Mouse (Mus musculus) CH12.LX (cell line): ENCODE results near the gene Bclaf1. TPM values are rescaled to one million over a fixed set of nuclear protein-coding genes. Genes with fewer than 3 reads are reported as not detected.
A peak's percentile ranks its signal among the peaks of the same experiment; 100 is the strongest.

Experiments used
- DNase-seq: peaks from one replicate; pipeline ENCODE4 v3.0.0-alpha.2; 2013; ENCODE audit errors: extremely low read depth
- H3K27ac ChIP-seq: 2 replicates; pipeline ENCODE4 v1.5.1; 2012; ENCODE audit warnings: low read depth, mild to moderate bottlenecking, control low read depth, moderate library complexity; ENCODE audit not compliant: insufficient read depth
- H3K27me3 ChIP-seq: replicated peaks from 2 replicates; pipeline ENCODE3; 2012; ENCODE audit warnings: inconsistent platforms
- H3K36me3 ChIP-seq, 2 experiments: replicated peaks in 1 of 2; 2 replicates each; pipeline versions ENCODE3 to v1.6.1; 2012; ENCODE audit warnings: inconsistent platforms in 1 of 2, low read length in 1 of 2, mild to moderate bottlenecking in 1 of 2, mixed read lengths in 1 of 2, moderate library complexity in 1 of 2; ENCODE audit not compliant: control insufficient read depth in 1 of 2, insufficient read depth in 1 of 2
- H3K4me1 ChIP-seq, 2 experiments: 2 replicates each; pipeline ENCODE4 v1.6.1; 2012; ENCODE audit warnings: inconsistent platforms in 1 of 2, moderate library complexity in 1 of 2; ENCODE audit not compliant: insufficient read depth in 2 of 2, control insufficient read depth in 1 of 2
- H3K4me2 ChIP-seq: 2 replicates; pipeline ENCODE4 v1.6.1; 2012; ENCODE audit warnings: low read depth, mild to moderate bottlenecking, control low read depth; ENCODE audit not compliant: poor library complexity, insufficient read depth, severe bottlenecking
- H3K4me3 ChIP-seq, 3 experiments: fragments of 150-350 bp in 1 of 3; sonication (generic) in 1 of 3; replicated peaks in 1 of 3; 2 replicates each; pipeline versions ENCODE3 to v1.5.1; 2011 to 2012; ENCODE audit warnings: low read depth in 2 of 3, low read length in 2 of 3, mild to moderate bottlenecking in 2 of 3, moderate library complexity in 2 of 3, control low read depth in 1 of 3, improper control_type of control experiment in 1 of 3, inconsistent platforms in 1 of 3, mixed read lengths in 1 of 3; ENCODE audit not compliant: poor library complexity in 1 of 3
- H3K79me2 ChIP-seq: replicated peaks from 2 replicates; pipeline ENCODE4 v1.6.1; 2012; ENCODE audit warnings: mild to moderate bottlenecking, moderate library complexity; ENCODE audit not compliant: control insufficient read depth, poor library complexity, insufficient read depth, severe bottlenecking; ENCODE audit errors: extremely low read depth
- H3K9ac ChIP-seq: 2 replicates; pipeline ENCODE4 v1.6.1; 2012; ENCODE audit warnings: low read depth, mild to moderate bottlenecking, control low read depth, moderate library complexity; ENCODE audit not compliant: insufficient read depth
- H3K9me3 ChIP-seq: replicated peaks from 2 replicates; pipeline ENCODE3; 2012; ENCODE audit warnings: low read length, inconsistent platforms, mixed read lengths
- BHLHE40 ChIP-seq: IDR thresholded peaks from 2 replicates; pipeline ENCODE4 v1.6.1; 2011; ENCODE audit warnings: mild to moderate bottlenecking, low read depth, low read length, improper control_type of control experiment
- CHD1 ChIP-seq: IDR thresholded peaks from 2 replicates; pipeline ENCODE4 v1.6.1; 2012; ENCODE audit warnings: low read depth, low read length, improper control_type of control experiment, inconsistent platforms
- CHD2 ChIP-seq: IDR thresholded peaks from 2 replicates; pipeline ENCODE4 v1.6.1; 2011; ENCODE audit warnings: low read length, improper control_type of control experiment
- CTCF ChIP-seq, 2 experiments: IDR thresholded peaks in 1 of 2; conservative IDR thresholded peaks in 1 of 2; 2 replicates each; pipeline ENCODE4 v1.5.1; 2011 to 2012; ENCODE audit warnings: low read depth in 2 of 2, low read length in 2 of 2, improper control_type of control experiment in 1 of 2, inconsistent platforms in 1 of 2, mild to moderate bottlenecking in 1 of 2, moderate library complexity in 1 of 2
- ELF1 ChIP-seq: IDR thresholded peaks from 2 replicates; pipeline ENCODE4 v1.6.1; 2014; ENCODE audit warnings: low read depth, mild to moderate bottlenecking, inconsistent platforms, low read length, improper control_type of control experiment
- EP300 ChIP-seq: IDR thresholded peaks from 2 replicates; pipeline ENCODE4 v1.6.1; 2011; ENCODE audit warnings: low read length, improper control_type of control experiment
- ETS1 ChIP-seq: conservative IDR thresholded peaks from 2 replicates; pipeline ENCODE4 v1.6.1; 2012; ENCODE audit warnings: low read depth, mild to moderate bottlenecking, inconsistent platforms, low read length, improper control_type of control experiment, moderate library complexity
- HCFC1 ChIP-seq: IDR thresholded peaks from 2 replicates; pipeline ENCODE4 v1.6.1; 2012; ENCODE audit warnings: low read depth, mild to moderate bottlenecking, inconsistent platforms, low read length, improper control_type of control experiment
- IRF4 ChIP-seq: IDR thresholded peaks from 2 replicates; pipeline ENCODE4 v1.6.1; 2014; ENCODE audit warnings: low read depth, mild to moderate bottlenecking, inconsistent platforms, low read length, improper control_type of control experiment
- JUN ChIP-seq: IDR thresholded peaks from 2 replicates; pipeline ENCODE4 v1.6.1; 2011; ENCODE audit warnings: low read depth, mild to moderate bottlenecking, low read length, improper control_type of control experiment, moderate library complexity; ENCODE audit not compliant: insufficient read depth
- JUND ChIP-seq: conservative IDR thresholded peaks from 2 replicates; pipeline ENCODE4 v1.6.1; 2011; ENCODE audit warnings: low read depth, low read length, improper control_type of control experiment
- KAT2A ChIP-seq: IDR thresholded peaks from 2 replicates; pipeline ENCODE4 v1.6.1; 2012; ENCODE audit warnings: low read length, improper control_type of control experiment, inconsistent platforms; ENCODE audit not compliant: insufficient replicate concordance
- MAFK ChIP-seq: IDR thresholded peaks from 2 replicates; pipeline ENCODE4 v1.6.1; 2011; ENCODE audit warnings: low read length, improper control_type of control experiment; ENCODE audit not compliant: insufficient replicate concordance
- MAZ ChIP-seq: IDR thresholded peaks from 2 replicates; pipeline ENCODE4 v1.6.1; 2012; ENCODE audit warnings: low read depth, mild to moderate bottlenecking, inconsistent platforms, low read length, improper control_type of control experiment, moderate library complexity
- MXI1 ChIP-seq: IDR thresholded peaks from 2 replicates; pipeline ENCODE4 v1.6.1; 2011; ENCODE audit warnings: mild to moderate bottlenecking, low read depth, low read length, improper control_type of control experiment
- MYC ChIP-seq: IDR thresholded peaks from 2 replicates; pipeline ENCODE4 v1.6.1; 2011; ENCODE audit warnings: low read depth, mild to moderate bottlenecking, improper control_type of control experiment, low read length
- NELFE ChIP-seq: IDR thresholded peaks from 2 replicates; pipeline ENCODE4 v1.6.1; 2011; ENCODE audit warnings: low read depth, low read length, improper control_type of control experiment
- PAX5 ChIP-seq: IDR thresholded peaks from 2 replicates; pipeline ENCODE4 v1.6.1; 2012; ENCODE audit warnings: low read length, inconsistent platforms, mixed read lengths
- POLR2A ChIP-seq: IDR thresholded peaks from 2 replicates; pipeline ENCODE4 v1.6.1; 2011; ENCODE audit warnings: low read depth, mild to moderate bottlenecking, improper control_type of control experiment, low read length
- POLR2AphosphoS2 ChIP-seq: IDR thresholded peaks from 2 replicates; pipeline ENCODE4 v1.6.1; 2011; ENCODE audit warnings: low read depth, low read length, improper control_type of control experiment
- RAD21 ChIP-seq: IDR thresholded peaks from 2 replicates; pipeline ENCODE4 v1.6.1; 2011; ENCODE audit warnings: low read depth, mild to moderate bottlenecking, low read length, improper control_type of control experiment, moderate library complexity
- RCOR1 ChIP-seq: conservative IDR thresholded peaks from 2 replicates; pipeline ENCODE4 v1.6.1; 2012; ENCODE audit warnings: low read depth, mild to moderate bottlenecking, inconsistent platforms, low read length, improper control_type of control experiment
- SIN3A ChIP-seq: IDR thresholded peaks from 2 replicates; pipeline ENCODE4 v1.6.1; 2012; ENCODE audit warnings: low read length, improper control_type of control experiment, inconsistent platforms
- SMC3 ChIP-seq: IDR thresholded peaks from 2 replicates; pipeline ENCODE4 v1.6.1; 2011; ENCODE audit warnings: low read depth, low read length, improper control_type of control experiment
- TBP ChIP-seq: conservative IDR thresholded peaks from 2 replicates; pipeline ENCODE4 v1.6.1; 2011; ENCODE audit warnings: low read depth, low read length, improper control_type of control experiment
- TCF12 ChIP-seq: IDR thresholded peaks from 2 replicates; pipeline ENCODE4 v1.6.1; 2014; ENCODE audit warnings: low read depth, mild to moderate bottlenecking, inconsistent platforms, low read length, improper control_type of control experiment
- UBTF ChIP-seq: IDR thresholded peaks from 2 replicates; pipeline ENCODE4 v1.6.1; 2012; ENCODE audit warnings: low read depth, mild to moderate bottlenecking, inconsistent platforms, low read length, improper control_type of control experiment, moderate library complexity
- USF1 ChIP-seq: IDR thresholded peaks from 2 replicates; pipeline ENCODE4 v1.6.1; 2014; ENCODE audit warnings: low read depth, mild to moderate bottlenecking, inconsistent platforms, low read length, improper control_type of control experiment
- USF2 ChIP-seq: conservative IDR thresholded peaks from 2 replicates; pipeline ENCODE4 v1.6.1; 2011; ENCODE audit warnings: low read depth, low read length, improper control_type of control experiment
- ZC3H11A ChIP-seq: IDR thresholded peaks from 2 replicates; pipeline ENCODE4 v1.6.1; 2012; ENCODE audit warnings: low read depth, mild to moderate bottlenecking, inconsistent platforms, low read length, improper control_type of control experiment
- ZMIZ1 ChIP-seq: IDR thresholded peaks from 2 replicates; pipeline ENCODE4 v1.6.1; 2012; ENCODE audit warnings: low read depth, mild to moderate bottlenecking, inconsistent platforms, low read length, improper control_type of control experiment
- ZNF384 ChIP-seq: IDR thresholded peaks from 2 replicates; pipeline ENCODE4 v1.6.1; 2012; ENCODE audit warnings: low read depth, low read length, improper control_type of control experiment, inconsistent platforms
- dilution Hi-C: fragments of 300-500 bp; cut with MboI; formaldehyde crosslinking; loops from 2 replicates; pipeline ENCODE4 v1.14.3; 2020; ENCODE audit warnings: low sequenced_read_pairs; ENCODE audit not compliant: extremely low pct_unique_long_range_greater_than_20kb, extremely low pct_ligation_motif_present
- in situ Hi-C: fragments of 300-500 bp; cut with MboI; formaldehyde crosslinking; loops from 3 replicates; pipeline ENCODE4 v1.14.3; 2019; ENCODE audit warnings: low sequenced_read_pairs, low pct_ligation_motif_present, low pct_unique_long_range_greater_than_20kb, mixed read lengths
- polyA plus RNA-seq: library from polyadenylated mRNA; unstranded; fragments of >175 nt; gene quantifications from 2 replicates; pipeline ENCODE4 v1.2.1, GENCODE M21; 2012; ENCODE audit warnings: low read depth; ENCODE audit not compliant: insufficient read length
- total RNA-seq, 2 experiments: library from RNA; depleted of rRNA; stranded (reverse); fragments of 300-350 nt in 1 of 2; fragments of >200 nt in 1 of 2; gene quantifications; 2 replicates each; pipeline ENCODE4 v1.2.3; 2012 to 2014

Gene Bclaf1
- total RNA-seq (2012; rRNA removed) (84.2 and 130 TPM in 2 replicates), total RNA-seq (2014; rRNA removed) (186 and 208 TPM in 2 replicates), polyA plus RNA-seq (242 and 246 TPM in 2 replicates)

GRCm38 (mm10) chr10:20311918-20312735, at the start of gene Bclaf1:
Gene Bclaf1, plus strand, starts transcription at chr10:20312469.
- peak within 1 kb of the TSS; percentile 95 for H3K4me2 ChIP-seq
- in situ Hi-C loops = no loop called here
- H3K36me3 ChIP-seq = peaks cover 0 to 6% of the 10 kb centered on the region in 2 experiments
- H3K9ac ChIP-seq = peak within 1 kb of the TSS; percentile 94
- TF ChIP-seq SIN3A (peak; percentile 67), ETS1 (peak; percentile 25; the same call in 1 of the 2 replicates), ZC3H11A (no peak), BHLHE40 (no peak), ZMIZ1 (peak; percentile 47; the same call in 1 of the 2 replicates), MAFK (no peak), JUND (no peak), KAT2A (0 out of 2 replicates have a peak, but pooled peaks have one; percentile 45), CHD2 (peak; percentile 98), EP300 (peak; percentile 21; the same call in 1 of the 2 replicates), CHD1 (no peak; the same call in 1 of the 2 replicates), CTCF (conservative IDR thresholded peaks at IDR 0.05 in 1 of 2, IDR thresholded peaks at IDR 0.05 in 1 of 2; ENCODE audit: low read depth in 2 of 2, low read length in 2 of 2) (no peak), ZNF384 (no peak), HCFC1 (peak; percentile 75), JUN (no peak), MXI1 (0 out of 2 replicates have a peak, but pooled peaks have one; percentile 52), TCF12 (peak; percentile 69; the same call in 1 of the 2 replicates), SMC3 (no peak), RCOR1 (0 out of 2 replicates have a peak, but pooled peaks have one; percentile 57), POLR2A (peak; percentile 96), NELFE (peak; percentile 85), UBTF (0 out of 2 replicates have a peak, but pooled peaks have one; percentile 62), IRF4 (peak; percentile 46; the same call in 1 of the 2 replicates), POLR2AphosphoS2 (peak; percentile 83; the same call in 1 of the 2 replicates), USF2 (no peak), PAX5 (no peak), RAD21 (no peak), MYC (no peak), TBP (peak; percentile 95), MAZ (peak; percentile 37; the same call in 1 of the 2 replicates), USF1 (no peak), ELF1 (peak; percentile 79)
- dilution Hi-C loops = no loop called here
- H3K9me3 ChIP-seq = no peaks in the 10 kb centered on the region
- peak; percentile 99 for DNase-seq
- no peaks in the 10 kb centered on the region for H3K27me3 ChIP-seq
- H3K79me2 ChIP-seq = peaks cover 36% of the 10 kb centered on the region
- H3K4me3 ChIP-seq = peak within 1 kb of the TSS; percentile 74 to 92 (median 87)
- peaks cover 2 to 24% of the 10 kb centered on the region in 2 experiments; a peak in 2 of 4 replicates for H3K4me1 ChIP-seq
- H3K27ac ChIP-seq = peak within 1 kb of the TSS; percentile 99
